Mouse (Mus musculus): Measurements from ENCODE around the gene Slc11a1.
"Not testable (repeated sequence)": the region's sequence is repeated elsewhere in the genome, so short reads cannot be mapped to it uniquely, and the experiment has no call there.

DNA sequence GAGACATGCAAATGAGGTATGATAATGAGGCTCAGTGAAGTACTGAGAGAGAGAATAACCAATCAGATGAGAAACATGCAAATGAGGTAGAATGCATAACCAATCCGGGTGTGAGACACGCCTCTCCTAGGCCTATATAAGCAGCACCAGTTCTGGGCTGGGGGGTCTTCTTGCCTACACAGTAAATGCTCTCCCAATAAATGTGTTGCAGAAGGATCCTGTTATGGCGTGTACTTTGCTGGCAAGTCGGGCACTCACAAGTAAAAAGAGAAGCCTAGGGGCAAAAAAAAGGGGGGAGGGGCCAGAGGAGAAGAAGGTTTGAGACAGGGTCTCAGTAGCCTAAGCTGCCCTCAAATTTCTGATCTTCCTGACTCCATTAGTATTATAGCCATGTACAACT, 34.0 kb upstream of the Slc11a1 start:
- TF ChIP-seq CTCF (IDR thresholded peaks at IDR 0.05; ENCODE audit: control insufficient read depth, insufficient read depth, low read length); POLR2A (IDR thresholded peaks at IDR 0.05; ENCODE audit: borderline replicate concordance, control insufficient read depth, low read depth, low read length): not testable (repeated sequence)

Measured in bone marrow, adult 2 months (tissue).